Mouse (Mus musculus) 3134 (cell line): Measurements from ENCODE around the gene Dlg1.

ENCODE experiments used
- DNase-seq: peaks from one replicate; pipeline ENCODE4 v3.0.0-alpha.2; 2011; ENCODE audit warnings: low spot score; ENCODE audit not compliant: insufficient read length; ENCODE audit errors: extremely low read depth

The Dlg1 gene

GRCm38 (mm10) chr16:31834011-31834584, 170.9 kb downstream of the Dlg1 start:
- peak; percentile 23 for DNase-seq

GRCm38 (mm10) chr16:31834662-31835318, 171.5 kb downstream of the Dlg1 start:
- DNase-seq: no peak

GRCm38 (mm10) chr16:31837362-31837761, 174.1 kb downstream of the Dlg1 start:
- no peak for DNase-seq

GRCm38 (mm10) chr16:31844246-31844645, 181.0 kb downstream of the Dlg1 start:
- no peak for DNase-seq

GRCm38 (mm10) chr16:31846763-31847162, 183.5 kb downstream of the Dlg1 start:
- no peak for DNase-seq

GRCm38 (mm10) chr16:31863920-31864319, 200.7 kb downstream of the Dlg1 start:
- DNase-seq: no peak

GRCm38 (mm10) chr16:31865242-31865641, 202.0 kb downstream of the Dlg1 start:
- DNase-seq: no peak

GRCm38 (mm10) chr16:31866911-31867310, 203.7 kb downstream of the Dlg1 start:
- no peak for DNase-seq

GRCm38 (mm10) chr16:31867736-31868135, 204.5 kb downstream of the Dlg1 start:
- DNase-seq: no peak

- DNase-seq: no peak
These were observed 210.5 kb downstream of the Dlg1 start for GRCm38 (mm10) chr16:31873721-31874120.

- DNase-seq: no peak
These were observed 212.1 kb downstream of the Dlg1 start for GRCm38 (mm10) chr16:31875391-31875790.

- no peak for DNase-seq
These were observed 213.1 kb downstream of the Dlg1 start for GRCm38 (mm10) chr16:31876386-31876785.

- DNase-seq: no peak
These were observed 214.8 kb downstream of the Dlg1 start for GRCm38 (mm10) chr16:31878052-31878451.

GRCm38 (mm10) chr16:31878573-31879257, 215.5 kb downstream of the Dlg1 start, which contains the start of gene Meltf:
TSS of gene Meltf (plus strand) at chr16:31878810.
- DNase-seq: peak; percentile 75

GRCm38 (mm10) chr16:31880146-31880840, 217.1 kb downstream of the Dlg1 start:
- DNase-seq: peak; percentile 79

- DNase-seq: no peak
These were observed 219.2 kb downstream of the Dlg1 start for GRCm38 (mm10) chr16:31882381-31882908.

GRCm38 (mm10) chr16:31883302-31883701, 220.1 kb downstream of the Dlg1 start:
- DNase-seq: no peak

GRCm38 (mm10) chr16:31883902-31884301, 220.7 kb downstream of the Dlg1 start:
- DNase-seq: no peak

- DNase-seq: no peak
These were observed 227.7 kb downstream of the Dlg1 start for GRCm38 (mm10) chr16:31890907-31891306.

GRCm38 (mm10) chr16:31893396-31894141, 230.3 kb downstream of the Dlg1 start:
- peak; percentile 56 for DNase-seq
